Mouse (Mus musculus) ZHBTc4 (cell line): Measurements from ENCODE around the gene Adad1.
A peak's percentile ranks its signal among the peaks of the same experiment; 100 is the strongest.

ENCODE experiments used
- DNase-seq: peaks from one replicate; pipeline ENCODE4 v3.0.0-alpha.2; 2011; ENCODE audit warnings: low read depth, low spot score

Adad1 gene

GRCm38 (mm10) chr3:37063406-37063805 lies at the start of gene Adad1:
Gene Adad1, plus strand, starts transcription at chr3:37063527.
- DNase-seq = peak; percentile 42

GRCm38 (mm10) chr3:37037979-37038378 lies 25.3 kb upstream of the Adad1 start:
- no peak for DNase-seq

GRCm38 (mm10) chr3:37039811-37040210 lies 23.5 kb upstream of the Adad1 start:
- no peak for DNase-seq

- no peak for DNase-seq
These were observed 11.8 kb upstream of the Adad1 start for GRCm38 (mm10) chr3:37051491-37051890.

GRCm38 (mm10) chr3:37073211-37073610 lies 9.9 kb downstream of the Adad1 start:
- peak; percentile 7 for DNase-seq

- DNase-seq = no peak
These were observed 21.5 kb downstream of the Adad1 start for GRCm38 (mm10) chr3:37084860-37085259.

- no peak for DNase-seq
These were observed 27.4 kb downstream of the Adad1 start for GRCm38 (mm10) chr3:37090721-37091120.

- DNase-seq = no peak
These were observed 62.3 kb downstream of the Adad1 start, which contains the start of gene Il2 for GRCm38 (mm10) chr3:37125655-37126054. Gene Il2, minus strand, starts transcription at chr3:37125959.

- no peak for DNase-seq
These were observed 62.8 kb downstream of the Adad1 start for GRCm38 (mm10) chr3:37126162-37126561.

- DNase-seq = no peak
These were observed 64.9 kb downstream of the Adad1 start for GRCm38 (mm10) chr3:37128269-37128668.

GRCm38 (mm10) chr3:37129063-37129462 lies 65.7 kb downstream of the Adad1 start:
- no peak for DNase-seq

- DNase-seq = no peak
These were observed 73.9 kb downstream of the Adad1 start for GRCm38 (mm10) chr3:37137231-37137630.

GRCm38 (mm10) chr3:37139192-37139591 lies 75.9 kb downstream of the Adad1 start:
- no peak for DNase-seq

- no peak for DNase-seq
These were observed 77.0 kb downstream of the Adad1 start for GRCm38 (mm10) chr3:37140168-37140906.

- DNase-seq = no peak
These were observed 78.5 kb downstream of the Adad1 start for GRCm38 (mm10) chr3:37141827-37142226.

GRCm38 (mm10) chr3:37144979-37145378 lies 81.7 kb downstream of the Adad1 start:
- no peak for DNase-seq

GRCm38 (mm10) chr3:37146406-37146805 lies 83.1 kb downstream of the Adad1 start:
- DNase-seq = no peak

- DNase-seq = no peak
These were observed 83.5 kb downstream of the Adad1 start for GRCm38 (mm10) chr3:37146810-37147209.

GRCm38 (mm10) chr3:37152274-37152673 lies 88.9 kb downstream of the Adad1 start:
- no peak for DNase-seq

GRCm38 (mm10) chr3:37153004-37153403 lies 89.7 kb downstream of the Adad1 start:
- no peak for DNase-seq

GRCm38 (mm10) chr3:37154396-37154795 lies 91.1 kb downstream of the Adad1 start:
- DNase-seq = no peak

GRCm38 (mm10) chr3:37157082-37157481 lies 93.8 kb downstream of the Adad1 start:
- DNase-seq = no peak

- no peak for DNase-seq
These were observed 94.9 kb downstream of the Adad1 start for GRCm38 (mm10) chr3:37158246-37158645.

GRCm38 (mm10) chr3:37161096-37161495 lies 97.8 kb downstream of the Adad1 start:
- no peak for DNase-seq
